Mouse (Mus musculus) hindbrain, postnatal 0 days (tissue): ENCODE measurements at regions not wholly inside any gene's neighbourhood (a gene's known extent, or its start where the extent isn't known, plus 50 kb on each side); places are given as distances from the start of the nearest gene placed in this dataset.

Experiments
- ATAC-seq: fragments of 200-750 bp; cut with Nextera tagmentation; 2 replicates; pipeline ENCODE4 v1.8.0; 2017; ENCODE audit warnings: mild to moderate bottlenecking, moderate TSS enrichment, moderate library complexity
- DNase-seq: peaks from one replicate; pipeline ENCODE4 v3.0.0-alpha.2; 2015; ENCODE audit warnings: low spot score
- H3K27ac ChIP-seq: fragments of 300-500 bp; sonication (generic); 2 replicates; pipeline ENCODE4 v1.5.1; 2014; ENCODE audit warnings: mild to moderate bottlenecking
- H3K27me3 ChIP-seq: fragments of 300-500 bp; sonication (generic); 2 replicates; pipeline ENCODE4 v1.6.1; 2014; ENCODE audit warnings: low read length, mixed read lengths; ENCODE audit not compliant: insufficient read depth
- H3K36me3 ChIP-seq: fragments of 300-500 bp; sonication (generic); 2 replicates; pipeline ENCODE4 v1.6.1; 2014; ENCODE audit warnings: low read length, mixed read lengths; ENCODE audit not compliant: insufficient read depth
- H3K4me1 ChIP-seq: fragments of 300-500 bp; sonication (generic); 2 replicates; pipeline ENCODE4 v1.6.1; 2014; ENCODE audit warnings: antibody characterized with exemption, low read length, mixed read lengths; ENCODE audit not compliant: insufficient read depth
- H3K4me2 ChIP-seq: fragments of 300-500 bp; sonication (generic); 2 replicates; pipeline ENCODE4 v1.6.1; 2014; ENCODE audit warnings: low read depth, mild to moderate bottlenecking, low read length, moderate library complexity, mixed read lengths
- H3K4me3 ChIP-seq: fragments of 300-500 bp; sonication (generic); 2 replicates; pipeline ENCODE4 v1.5.1; 2014; ENCODE audit warnings: low read length
- H3K9ac ChIP-seq: fragments of 300-500 bp; sonication (generic); replicated peaks from 2 replicates; pipeline ENCODE4 v1.6.1; 2014; ENCODE audit warnings: mild to moderate bottlenecking, low read length, moderate library complexity, mixed read lengths
- H3K9me3 ChIP-seq: fragments of 300-500 bp; sonication (generic); 2 replicates; pipeline ENCODE4 v1.6.1; 2016; ENCODE audit warnings: low read length, mixed read lengths
- CTCF ChIP-seq: IDR thresholded peaks from 2 replicates; pipeline ENCODE4 v1.5.1; 2016; ENCODE audit warnings: antibody characterized with exemption, control low read depth, low read depth
- WGBS: fragments of 180-500 bp; shearing (Covaris S2); extraction: QIAGEN DNeasy Blood & Tissue Kit; methylation state at CpG from one replicate; pipeline ENCODE4 v1.1.7; 2014; 5-methylcytosine and 5-hydroxymethylcytosine counted together

- no peaks in the 10 kb centered on the region for H3K9me3 ChIP-seq
- 78% methylated on average over 5 of the region's 5 CpGs for WGBS
- TF ChIP-seq CTCF: no peak
- no peak for DNase-seq
- H3K27ac ChIP-seq: no peak overlapping the region
- H3K4me2 ChIP-seq: no peak overlapping the region
- no peak overlapping the region for H3K4me3 ChIP-seq
- no peaks in the 10 kb centered on the region for H3K27me3 ChIP-seq
- H3K36me3 ChIP-seq: no peaks in the 10 kb centered on the region
- no peak for ATAC-seq
- no peak overlapping the region for H3K9ac ChIP-seq
- H3K4me1 ChIP-seq: no peaks in the 10 kb centered on the region
Measured at GRCm38 (mm10) chr9:24903706-24904105, 129.6 kb upstream of the Tbx20 start.

- no peak for TF ChIP-seq CTCF
- 29% methylated on average over 8 of the region's 8 CpGs for WGBS
- ATAC-seq (peak; percentile 65; the same call in 1 of the 2 replicates), DNase-seq (peak; percentile 57)
- Histone ChIP-seq H3K27me3 (no peaks in the 10 kb centered on the region), H3K4me2 (no peak overlapping the region), H3K9me3 (no peaks in the 10 kb centered on the region), H3K27ac (no peak overlapping the region), H3K36me3 (no peaks in the 10 kb centered on the region), H3K4me3 (no peak overlapping the region), H3K4me1 (peaks cover 9% of the 10 kb centered on the region), H3K9ac (no peak overlapping the region)
Measured at GRCm38 (mm10) chr9:24909086-24909979, 135.2 kb upstream of the Tbx20 start.

GRCm38 (mm10) chr9:24910738-24911137, 136.6 kb upstream of the Tbx20 start:
- no peaks in the 10 kb centered on the region for H3K36me3 ChIP-seq
- H3K9me3 ChIP-seq: no peaks in the 10 kb centered on the region
- DNase-seq (no peak), ATAC-seq (peak; percentile 67; the same call in 1 of the 2 replicates)
- no peak overlapping the region for H3K4me2 ChIP-seq
- peaks cover 9% of the 10 kb centered on the region for H3K4me1 ChIP-seq
- WGBS: 75% methylated on average over 5 of the region's 5 CpGs
- no peak for TF ChIP-seq CTCF
- no peak overlapping the region for H3K27ac ChIP-seq
- no peak overlapping the region for H3K9ac ChIP-seq
- H3K27me3 ChIP-seq: no peaks in the 10 kb centered on the region
- H3K4me3 ChIP-seq: no peak overlapping the region

- H3K9me3 ChIP-seq: no peaks in the 10 kb centered on the region
- H3K27ac ChIP-seq: no peak overlapping the region
- H3K36me3 ChIP-seq: no peaks in the 10 kb centered on the region
- 86% methylated on average over 9 of the region's 9 CpGs for WGBS
- no peak overlapping the region for H3K9ac ChIP-seq
- no peak for TF ChIP-seq CTCF
- no peak overlapping the region for H3K4me2 ChIP-seq
- no peaks in the 10 kb centered on the region for H3K27me3 ChIP-seq
- DNase-seq: no peak
- H3K4me3 ChIP-seq: no peak overlapping the region
- no peak for ATAC-seq
- no peaks in the 10 kb centered on the region for H3K4me1 ChIP-seq
Measured at GRCm38 (mm10) chr9:24920031-24920445, 145.9 kb upstream of the Tbx20 start.

- Histone ChIP-seq H3K9ac (no peak overlapping the region), H3K4me2 (no peak overlapping the region), H3K4me1 (no peaks in the 10 kb centered on the region), H3K9me3 (no peaks in the 10 kb centered on the region), H3K36me3 (no peaks in the 10 kb centered on the region), H3K27me3 (no peaks in the 10 kb centered on the region), H3K4me3 (no peak overlapping the region), H3K27ac (no peak overlapping the region)
- WGBS: 53% methylated on average over 4 of the region's 4 CpGs
- DNase-seq (no peak), ATAC-seq (no peak)
- no peak for TF ChIP-seq CTCF
Measured at GRCm38 (mm10) chr9:24922051-24922860, 148.2 kb upstream of the Tbx20 start.

GRCm38 (mm10) chr9:24923514-24923913, 149.4 kb upstream of the Tbx20 start:
- no peak overlapping the region for H3K27ac ChIP-seq
- H3K4me1 ChIP-seq: no peaks in the 10 kb centered on the region
- 90% methylated on average over 5 of the region's 5 CpGs for WGBS
- no peak for ATAC-seq
- DNase-seq: no peak
- no peak overlapping the region for H3K4me3 ChIP-seq
- H3K9ac ChIP-seq: no peak overlapping the region
- no peak overlapping the region for H3K4me2 ChIP-seq
- no peaks in the 10 kb centered on the region for H3K36me3 ChIP-seq
- no peaks in the 10 kb centered on the region for H3K9me3 ChIP-seq
- no peaks in the 10 kb centered on the region for H3K27me3 ChIP-seq
- TF ChIP-seq CTCF: no peak
